Mouse (Mus musculus) adrenal gland, adult (tissue): ENCODE data around the gene Nr5a2.
A peak's percentile ranks its signal among the peaks of the same experiment; 100 is the strongest.

Source experiments
- DNase-seq, 2 experiments: peaks; one replicate each; pipeline ENCODE4 v3.0.0; 2022 to 2023; ENCODE audit warnings: low spot score in 1 of 2; ENCODE audit not compliant: inconsistent age in 2 of 2

The Nr5a2 gene

DNA sequence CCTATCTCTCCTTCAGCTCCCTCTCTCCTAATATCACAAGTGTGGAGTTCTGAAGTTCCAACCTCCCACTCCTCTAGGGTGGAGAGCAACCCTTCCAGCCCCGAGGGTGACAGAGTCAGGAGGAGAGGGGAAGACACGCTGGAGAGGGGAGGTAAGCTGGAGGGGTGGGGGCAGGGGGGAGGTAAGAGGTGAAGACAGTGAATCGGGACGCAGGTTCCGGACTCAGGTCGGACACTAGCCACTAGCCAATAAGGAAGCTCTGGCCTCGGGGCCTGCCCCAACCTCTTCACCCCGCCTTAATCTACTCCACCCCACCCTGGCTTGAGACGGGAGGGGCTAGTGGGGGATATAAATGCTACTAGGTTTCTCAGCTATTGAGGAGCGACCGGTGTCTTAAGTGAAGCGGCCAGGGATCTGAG, 10.9 kb downstream of the Nr5a2 start:
- DNase-seq = peak in 1 of 2 experiments; percentile 32

- DNase-seq = peak; percentile 48 to 79
These were observed 11.6 kb downstream of the Nr5a2 start for GRCm38 (mm10) chr1:136948511-136949275.

DNA sequence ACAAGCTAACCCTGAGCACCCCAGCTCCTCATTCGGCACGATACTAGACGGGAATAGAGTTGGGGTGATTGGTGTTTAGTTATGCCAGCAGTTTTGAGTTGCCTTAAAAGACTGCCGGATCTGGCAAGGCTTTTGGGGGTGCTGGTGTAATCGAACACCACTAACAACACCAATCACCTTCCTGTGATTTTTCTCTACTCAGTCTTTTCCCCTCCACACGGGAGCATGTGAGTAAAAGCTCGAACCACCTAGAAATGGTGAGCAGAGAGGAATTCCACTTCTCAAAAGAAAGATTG, 12.2 kb downstream of the Nr5a2 start:
- no peak for DNase-seq

- DNase-seq = peak in 1 of 2 experiments; percentile 44
These were observed 12.7 kb downstream of the Nr5a2 start for GRCm38 (mm10) chr1:136947394-136948126.

DNA sequence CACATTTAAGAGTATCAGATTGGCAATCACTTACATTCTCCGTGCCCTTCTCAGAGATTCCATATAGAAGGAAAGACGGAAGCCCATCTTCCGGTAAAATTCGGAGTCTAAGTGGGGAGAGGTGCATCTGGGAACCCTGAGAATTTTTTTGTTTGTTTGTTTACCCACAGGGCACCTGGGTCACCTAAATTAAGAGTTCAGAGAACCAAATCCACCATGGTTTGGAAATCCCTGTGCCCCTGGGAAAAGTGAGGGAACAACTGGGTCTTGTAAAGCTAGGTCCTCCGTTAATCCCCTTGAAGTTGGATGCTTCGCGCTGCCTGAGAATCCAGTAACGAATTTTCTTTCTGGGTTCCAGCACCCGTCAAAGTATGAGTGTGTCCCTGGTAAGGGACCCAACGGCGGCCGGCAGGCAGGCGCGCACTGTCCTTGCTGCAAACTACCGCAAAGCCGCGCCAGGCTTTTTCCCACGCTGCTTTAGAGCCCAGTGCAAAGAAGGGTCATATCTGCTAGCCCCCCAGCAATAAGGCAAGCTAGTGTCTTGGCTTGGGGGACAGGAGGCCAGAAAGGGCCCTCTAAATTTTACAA, 13.3 kb downstream of the Nr5a2 start:
- peak in 1 of 2 experiments; percentile 55 for DNase-seq

DNA sequence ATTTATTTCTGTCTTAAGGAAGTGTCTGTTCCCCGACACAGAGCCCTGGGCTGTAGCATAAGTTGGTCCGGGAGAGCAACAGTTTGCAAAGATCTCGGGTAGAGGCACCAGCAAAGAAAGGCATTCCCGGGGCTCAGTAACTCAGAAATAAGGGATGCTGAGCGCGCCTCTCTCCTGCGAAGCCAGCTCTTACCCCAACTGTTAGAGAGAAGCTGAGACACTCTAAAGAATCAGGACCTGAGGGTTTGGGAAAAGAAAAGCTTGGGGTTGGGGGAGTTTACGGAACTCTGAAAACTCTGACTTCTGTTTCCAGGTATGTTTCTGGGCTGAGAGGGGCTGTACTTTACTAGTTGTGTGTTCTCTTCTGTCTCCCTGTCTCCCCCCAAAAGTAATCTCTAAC, 13.8 kb downstream of the Nr5a2 start:
- no peak for DNase-seq

DNA sequence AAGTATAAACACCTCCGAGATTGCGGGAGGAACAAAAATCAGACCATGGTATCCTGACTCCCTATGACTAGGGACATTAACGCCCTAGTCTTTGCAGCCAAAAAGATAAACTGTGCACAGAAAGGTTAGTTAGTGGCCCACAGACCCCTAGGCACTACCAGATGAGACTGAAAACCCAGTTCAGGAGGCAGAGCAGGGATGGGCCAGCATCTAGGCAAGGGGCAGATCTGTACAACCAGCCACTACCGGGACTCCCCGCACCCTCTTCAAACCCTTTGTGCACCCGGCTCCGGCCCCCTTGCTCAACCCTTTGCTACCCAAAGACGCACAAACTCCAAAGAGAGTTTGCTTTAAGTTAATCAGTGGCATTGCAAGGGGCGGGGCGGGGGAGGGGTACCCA, 14.4 kb downstream of the Nr5a2 start:
- no peak for DNase-seq

GRCm38 (mm10) chr1:136945426-136945825, 14.8 kb downstream of the Nr5a2 start:
- DNase-seq = no peak

DNA sequence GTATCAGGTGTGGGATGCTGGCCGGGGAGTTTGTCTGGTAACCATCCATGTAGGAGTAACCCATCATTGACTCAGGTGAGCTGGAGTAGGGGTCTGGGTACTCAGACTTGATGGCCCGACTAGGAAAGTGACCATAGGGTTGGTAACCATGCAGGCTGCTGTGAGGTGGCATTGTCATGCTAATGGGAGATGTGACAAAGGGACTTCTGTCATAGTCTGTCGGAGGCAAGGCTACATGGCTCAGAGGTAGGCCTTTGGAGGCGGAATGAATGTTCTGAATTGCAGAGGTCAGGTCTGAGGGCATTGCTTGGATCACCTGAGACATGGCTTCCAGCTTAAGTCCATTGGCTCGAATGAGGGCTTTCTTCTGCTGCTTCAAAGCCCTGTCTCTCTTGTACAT, 19.6 kb downstream of the Nr5a2 start:
- DNase-seq = no peak

DNA sequence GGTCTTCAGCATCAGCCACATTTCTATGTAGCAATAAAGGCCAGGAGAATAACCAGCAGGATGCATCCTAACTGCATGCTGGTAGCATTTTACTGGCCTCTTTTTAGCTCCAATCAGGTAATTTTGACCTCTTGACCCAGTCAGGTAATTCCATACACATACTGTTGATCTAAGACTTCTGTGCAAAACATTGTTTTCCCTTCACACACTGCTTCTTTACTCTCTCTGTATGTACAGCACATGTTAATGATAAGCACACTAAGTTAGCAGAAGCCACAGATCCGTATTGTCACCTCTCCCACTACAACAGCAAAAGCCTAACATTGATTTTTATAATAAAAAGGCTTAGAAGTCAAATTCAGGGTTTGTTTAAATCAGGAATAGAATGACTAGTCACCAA, 21.0 kb downstream of the Nr5a2 start:
- DNase-seq = no peak

DNA sequence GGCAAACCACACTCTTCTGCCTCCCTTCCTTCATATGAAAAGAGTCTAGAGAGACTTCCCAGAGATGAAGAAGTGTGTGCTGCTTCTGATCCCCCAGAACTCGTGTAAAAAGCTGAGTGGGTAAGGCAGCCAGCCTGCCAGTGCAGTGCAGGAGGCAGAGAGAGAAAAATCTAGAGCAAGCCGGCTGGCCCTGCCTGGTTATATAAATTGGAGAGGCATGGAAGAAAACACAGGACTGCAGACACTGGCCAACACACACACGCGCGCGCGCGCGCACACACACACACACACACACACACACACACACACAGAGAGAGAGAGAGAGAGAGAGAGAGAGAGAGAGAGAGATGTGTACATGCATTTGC, 24.3 kb downstream of the Nr5a2 start:
- DNase-seq = no peak

GRCm38 (mm10) chr1:136935316-136935959, 24.8 kb downstream of the Nr5a2 start:
- DNase-seq = no peak

DNA sequence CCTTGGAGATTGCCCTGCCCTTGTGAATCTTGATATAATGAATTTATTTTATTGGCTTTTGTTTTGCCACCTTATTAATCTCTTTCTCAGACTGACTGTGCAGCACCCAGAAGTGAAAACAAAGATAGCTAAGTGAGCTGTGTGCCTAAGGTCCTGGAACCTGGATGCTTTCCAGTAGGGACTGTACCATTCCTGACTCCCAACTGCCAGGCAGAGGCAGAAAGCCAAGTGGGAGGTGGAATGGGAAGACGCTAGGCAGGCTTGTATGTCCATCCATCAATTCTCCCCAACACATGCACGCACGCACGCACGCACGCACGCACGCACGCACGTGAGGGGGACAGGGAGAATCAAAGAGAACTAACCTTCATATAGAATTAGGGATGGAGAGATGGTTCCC, 26.2 kb downstream of the Nr5a2 start:
- no peak for DNase-seq

GRCm38 (mm10) chr1:136931026-136931425, 29.2 kb downstream of the Nr5a2 start:
- no peak for DNase-seq

DNA sequence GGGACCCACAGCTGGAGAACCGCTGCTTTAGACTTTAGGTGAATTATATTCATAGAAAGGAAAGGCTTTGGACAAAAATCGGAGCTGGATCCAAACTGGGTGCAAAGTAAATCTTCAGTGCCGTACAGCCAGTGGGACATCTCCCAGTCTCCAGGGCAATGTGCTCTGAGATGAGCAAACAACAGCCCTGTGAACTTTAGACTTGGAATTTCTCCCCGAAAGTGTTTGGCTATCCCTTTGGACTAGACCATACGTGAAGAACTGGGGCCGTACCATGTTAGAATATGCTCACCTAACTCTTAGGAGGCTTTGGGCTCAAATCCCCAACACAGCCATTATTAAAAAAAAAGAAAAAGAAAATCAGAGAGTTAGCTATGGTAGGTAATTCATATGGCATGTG, 30.5 kb downstream of the Nr5a2 start:
- DNase-seq = no peak

GRCm38 (mm10) chr1:136927428-136927827, 32.8 kb downstream of the Nr5a2 start:
- DNase-seq = no peak

DNA sequence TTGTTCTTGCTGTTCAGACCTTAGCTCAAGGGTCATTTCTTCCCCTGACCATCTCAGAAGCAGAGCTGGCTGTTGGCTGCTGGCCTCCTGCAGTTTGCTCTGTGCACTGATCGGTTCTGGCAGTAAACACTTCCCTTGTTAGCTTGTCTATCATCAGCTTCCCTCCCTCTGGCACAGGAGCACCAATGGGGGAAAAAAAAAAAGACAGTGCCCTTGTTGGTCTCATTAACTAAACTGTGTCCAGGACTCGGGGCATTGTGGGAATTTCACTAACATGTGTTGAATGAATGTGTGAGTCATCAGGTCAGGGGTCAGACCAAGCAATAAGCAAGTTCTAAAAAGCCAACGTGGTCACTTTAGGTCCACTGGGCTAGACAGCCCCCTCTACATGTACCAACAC, 34.2 kb downstream of the Nr5a2 start:
- DNase-seq = no peak

DNA sequence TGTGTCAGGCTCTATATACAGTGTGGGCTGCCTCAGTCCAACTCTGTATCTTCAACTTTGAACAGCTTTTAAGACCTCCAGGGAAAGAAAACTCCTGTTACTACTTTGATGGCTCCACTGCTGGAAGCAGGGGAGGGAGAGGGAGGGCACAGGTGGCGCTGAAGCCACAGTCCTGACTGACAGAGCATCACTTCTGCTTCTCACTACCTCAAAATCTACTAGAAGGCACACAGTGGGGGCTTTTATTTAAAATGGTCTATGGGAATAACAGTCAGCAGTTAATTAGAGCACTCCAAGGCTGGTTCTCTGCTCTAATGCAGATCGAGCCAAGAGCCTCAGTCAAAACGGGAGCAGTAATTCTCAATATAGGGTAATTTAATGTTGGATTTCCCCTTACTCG, 40.2 kb downstream of the Nr5a2 start:
- no peak for DNase-seq

DNA sequence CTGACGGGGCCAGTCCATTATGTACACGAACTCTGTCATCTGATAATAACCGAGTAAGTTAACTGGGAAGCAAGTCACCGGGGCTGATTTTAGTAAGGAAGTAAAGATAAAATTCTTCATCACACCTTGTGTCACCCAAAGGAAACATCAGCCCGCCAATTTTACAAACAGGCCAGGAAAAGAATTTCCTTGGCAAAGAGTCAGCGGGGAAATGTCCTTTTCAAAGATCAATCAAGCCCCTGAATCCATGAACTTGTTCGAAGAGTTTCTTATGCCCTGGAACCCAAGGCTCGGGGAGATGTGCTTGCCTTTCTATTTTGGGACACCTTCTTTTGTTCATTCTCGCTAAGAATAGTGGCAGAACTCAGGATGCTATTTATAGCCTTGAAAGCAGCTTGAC, 41.5 kb downstream of the Nr5a2 start:
- DNase-seq = peak; percentile 20 to 50

GRCm38 (mm10) chr1:136915438-136915837, 44.8 kb downstream of the Nr5a2 start:
- peak; percentile 42 to 77 for DNase-seq

DNA sequence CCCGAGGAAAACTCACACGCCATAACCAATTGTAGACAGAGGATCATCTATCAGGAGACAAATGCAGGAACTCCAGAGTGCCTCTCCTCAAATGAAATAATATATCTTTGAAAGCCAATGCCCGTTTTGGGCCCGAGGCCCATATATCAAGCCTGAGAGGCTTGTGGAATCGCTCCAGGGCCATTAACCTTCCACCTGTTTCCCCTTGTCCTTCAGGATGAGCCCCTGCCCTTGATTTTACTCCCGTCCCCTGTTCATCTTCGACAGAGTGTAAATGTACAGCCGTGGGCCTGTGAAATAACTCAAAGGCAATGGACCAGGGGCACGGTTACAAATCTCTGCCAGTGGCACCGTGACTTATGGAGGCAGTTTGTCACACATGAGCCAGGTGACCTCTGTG, 48.3 kb downstream of the Nr5a2 start:
- DNase-seq = peak; percentile 19 to 74

GRCm38 (mm10) chr1:136911594-136911860, 48.7 kb downstream of the Nr5a2 start:
- peak in 1 of 2 experiments; percentile 74 for DNase-seq
